Mouse (Mus musculus) liver, embryonic 11.5 days (tissue): ENCODE data around the gene Mbtps1. TPM values are rescaled to one million over a fixed set of nuclear protein-coding genes. Genes with fewer than 3 reads are reported as not detected.

Source experiments
- ATAC-seq: fragments of 200-750 bp; cut with Nextera tagmentation; replicated peaks from 2 replicates; pipeline ENCODE4 v1.8.0; 2017; ENCODE audit warnings: moderate number of reproducible peaks, mild to moderate bottlenecking, moderate TSS enrichment, moderate library complexity; ENCODE audit not compliant: low FRiP score
- DNase-seq: peaks from one replicate; pipeline ENCODE4 v3.0.0-alpha.2; 2017; ENCODE audit warnings: low spot score
- H3K27ac ChIP-seq: fragments of 300-500 bp; sonication (generic); 2 replicates; pipeline ENCODE4 v1.5.1; 2014; ENCODE audit warnings: mild to moderate bottlenecking, low read depth, low read length, control low read depth
- H3K27me3 ChIP-seq: fragments of 300-500 bp; sonication (generic); replicated peaks from 2 replicates; pipeline ENCODE4 v1.6.1; 2014; ENCODE audit warnings: low read length, mixed read lengths; ENCODE audit not compliant: control insufficient read depth, insufficient read depth
- H3K36me3 ChIP-seq: fragments of 300-500 bp; sonication (generic); 2 replicates; pipeline ENCODE4 v1.6.1; 2014; ENCODE audit warnings: mild to moderate bottlenecking, low read length, moderate library complexity, mixed read lengths; ENCODE audit not compliant: control insufficient read depth, insufficient read depth
- H3K4me1 ChIP-seq: fragments of 300-500 bp; sonication (generic); replicated peaks from 2 replicates; pipeline ENCODE4 v1.6.1; 2014; ENCODE audit warnings: low read length, mixed read lengths; ENCODE audit not compliant: control insufficient read depth, insufficient read depth
- H3K4me2 ChIP-seq: fragments of 300-500 bp; sonication (generic); 2 replicates; pipeline ENCODE4 v1.6.1; 2014; ENCODE audit warnings: mild to moderate bottlenecking, control low read depth, moderate library complexity
- H3K4me3 ChIP-seq: fragments of 300-500 bp; sonication (generic); 2 replicates; pipeline ENCODE4 v1.5.1; 2014; ENCODE audit warnings: low read depth, low read length, control low read depth
- H3K9ac ChIP-seq: fragments of 300-500 bp; sonication (generic); 2 replicates; pipeline ENCODE4 v1.6.1; 2014; ENCODE audit warnings: low read depth, low read length, control low read depth
- H3K9me3 ChIP-seq: fragments of 300-500 bp; sonication (generic); 2 replicates; pipeline ENCODE4 v1.6.1; 2016; ENCODE audit warnings: low read length, inconsistent platforms, mixed read lengths; ENCODE audit not compliant: control insufficient read depth
- WGBS: fragments of 180-500 bp; shearing (Covaris S2); extraction: QIAGEN DNeasy Blood & Tissue Kit; methylation state at CpG from one replicate; pipeline ENCODE4 v1.1.7; 2014; 5-methylcytosine and 5-hydroxymethylcytosine counted together
- polyA plus RNA-seq: library from polyadenylated mRNA; unstranded; fragments of >200 nt; fragmentation: Nextera tagmentation; extraction: Ambion mirVana; gene quantifications from 2 replicates; pipeline ENCODE4 v1.2.1, GENCODE M21; 2014

Mbtps1 gene
- polyA plus RNA-seq, 1 experiment from 2014 or later: 68.6 TPM

- 86% methylated on average over 8 of the region's 8 CpGs for WGBS
- peaks cover 5% of the 10 kb centered on the region; the same call in 1 of the 2 replicates for H3K4me1 ChIP-seq
- ATAC-seq: no peak
- H3K36me3 ChIP-seq: no peaks in the 10 kb centered on the region
- H3K4me2 ChIP-seq: no peak overlapping the region
- no peak for DNase-seq
- peaks cover 41% of the 10 kb centered on the region for H3K27me3 ChIP-seq
- H3K9ac ChIP-seq: no peak overlapping the region
- H3K27ac ChIP-seq: no peak overlapping the region
- H3K4me3 ChIP-seq: no peak overlapping the region
- no peaks in the 10 kb centered on the region for H3K9me3 ChIP-seq
Measured at GRCm38 (mm10) chr8:119468091-119468490, 90.4 kb downstream of the Mbtps1 start.

GRCm38 (mm10) chr8:119466794-119467193, 91.7 kb downstream of the Mbtps1 start:
- H3K4me3 ChIP-seq: no peak overlapping the region
- ATAC-seq: no peak
- no peak overlapping the region for H3K4me2 ChIP-seq
- no peak for DNase-seq
- H3K36me3 ChIP-seq: no peaks in the 10 kb centered on the region
- H3K9me3 ChIP-seq: no peaks in the 10 kb centered on the region
- H3K9ac ChIP-seq: no peak overlapping the region
- no peak overlapping the region for H3K27ac ChIP-seq
- peaks cover 5% of the 10 kb centered on the region; the same call in 1 of the 2 replicates for H3K4me1 ChIP-seq
- peaks cover 38% of the 10 kb centered on the region for H3K27me3 ChIP-seq
- 73% methylated on average over 10 of the region's 10 CpGs for WGBS

GRCm38 (mm10) chr8:119466105-119466504, 92.4 kb downstream of the Mbtps1 start:
- DNase-seq: no peak
- Histone ChIP-seq H3K36me3 (no peaks in the 10 kb centered on the region), H3K9ac (no peak overlapping the region), H3K27ac (no peak overlapping the region), H3K4me2 (peak overlapping the region; percentile 19), H3K4me3 (no peak overlapping the region), H3K4me1 (peaks cover 5% of the 10 kb centered on the region; the same call in 1 of the 2 replicates), H3K9me3 (no peaks in the 10 kb centered on the region), H3K27me3 (peaks cover 35% of the 10 kb centered on the region)
- WGBS: 7% methylated on average over 18 of the region's 18 CpGs
- ATAC-seq: no peak

GRCm38 (mm10) chr8:119463709-119464108, 94.8 kb downstream of the Mbtps1 start:
- DNase-seq: no peak
- no peak overlapping the region for H3K27ac ChIP-seq
- 55% methylated on average over 7 of the region's 7 CpGs for WGBS
- no peaks in the 10 kb centered on the region for H3K36me3 ChIP-seq
- H3K4me1 ChIP-seq: peaks cover 5% of the 10 kb centered on the region; the same call in 1 of the 2 replicates
- ATAC-seq: no peak
- H3K4me2 ChIP-seq: no peak overlapping the region
- no peaks in the 10 kb centered on the region for H3K9me3 ChIP-seq
- H3K4me3 ChIP-seq: no peak overlapping the region
- H3K27me3 ChIP-seq: peaks cover 35% of the 10 kb centered on the region
- no peak overlapping the region for H3K9ac ChIP-seq

GRCm38 (mm10) chr8:119461356-119461755, 97.2 kb downstream of the Mbtps1 start:
- Histone ChIP-seq H3K4me2 (no peak overlapping the region), H3K27ac (no peak overlapping the region), H3K4me1 (peaks cover 4% of the 10 kb centered on the region; the same call in 1 of the 2 replicates), H3K9me3 (no peaks in the 10 kb centered on the region), H3K4me3 (no peak overlapping the region), H3K36me3 (no peaks in the 10 kb centered on the region), H3K9ac (no peak overlapping the region), H3K27me3 (peaks cover 25% of the 10 kb centered on the region)
- no peak for DNase-seq
- 79% methylated on average over 9 of the region's 9 CpGs for WGBS
- ATAC-seq: no peak

- DNase-seq: no peak
- Histone ChIP-seq H3K27ac (no peak overlapping the region), H3K36me3 (no peaks in the 10 kb centered on the region), H3K27me3 (peaks cover 8% of the 10 kb centered on the region), H3K9ac (no peak overlapping the region), H3K9me3 (no peaks in the 10 kb centered on the region), H3K4me2 (no peak overlapping the region), H3K4me3 (no peak overlapping the region), H3K4me1 (no peaks in the 10 kb centered on the region)
- WGBS: 48% methylated on average over 16 of the region's 16 CpGs
- no peak for ATAC-seq
Measured at GRCm38 (mm10) chr8:119459724-119460123, 98.8 kb downstream of the Mbtps1 start.

Other genes starting within 250 kb of the Mbtps1 start
- gene Hsbp1, start 214.2 kb downstream of the Mbtps1 start, polyA plus RNA-seq: 170 and 177 TPM in 2 replicates
- gene Mlycd, start 163.9 kb downstream of the Mbtps1 start, polyA plus RNA-seq: 13.7 and 15.0 TPM in 2 replicates
- gene Osgin1, start 124.6 kb downstream of the Mbtps1 start, polyA plus RNA-seq: 15.6 and 17.9 TPM in 2 replicates
- gene Necab2, start 112.0 kb downstream of the Mbtps1 start, polyA plus RNA-seq: 0.95 and 1.1 TPM in 2 replicates
- not detected in 2 replicates for gene Slc38a8, start 57.0 kb downstream of the Mbtps1 start, polyA plus RNA-seq
- gene Hsdl1, start 16.4 kb upstream of the Mbtps1 start, polyA plus RNA-seq: 40.4 and 42.2 TPM in 2 replicates
- gene Dnaaf1, start 16.5 kb upstream of the Mbtps1 start, polyA plus RNA-seq: 0.11 and 0.23 TPM in 2 replicates
- gene Taf1c, start 46.5 kb upstream of the Mbtps1 start, polyA plus RNA-seq: 13.9 and 16.5 TPM in 2 replicates
- not detected in 2 replicates for gene Adad2, start 54.0 kb upstream of the Mbtps1 start, polyA plus RNA-seq
- gene Kcng4, start 76.9 kb upstream of the Mbtps1 start, polyA plus RNA-seq: not detected in 2 replicates
- gene Wfdc1, start 107.6 kb upstream of the Mbtps1 start, polyA plus RNA-seq: 0.22 and 0.36 TPM in 2 replicates
- gene Atp2c2, start 141.3 kb upstream of the Mbtps1 start, polyA plus RNA-seq: 0.40 and 0.51 TPM in 2 replicates
- 9.5 and 10.3 TPM in 2 replicates for gene Tldc1, start 219.7 kb upstream of the Mbtps1 start, polyA plus RNA-seq